Mouse (Mus musculus) hindbrain, postnatal 0 days (tissue): ENCODE data around the gene Csrp2. TPM values are rescaled to one million over a fixed set of nuclear protein-coding genes. Genes with fewer than 3 reads are reported as not detected.
A peak's percentile ranks its signal among the peaks of the same experiment; 100 is the strongest.

ENCODE experiments used
- ATAC-seq: fragments of 200-750 bp; cut with Nextera tagmentation; 2 replicates; pipeline ENCODE4 v1.8.0; 2017; ENCODE audit warnings: mild to moderate bottlenecking, moderate TSS enrichment, moderate library complexity
- DNase-seq: peaks from one replicate; pipeline ENCODE4 v3.0.0-alpha.2; 2015; ENCODE audit warnings: low spot score
- H3K27ac ChIP-seq: fragments of 300-500 bp; sonication (generic); 2 replicates; pipeline ENCODE4 v1.5.1; 2014; ENCODE audit warnings: mild to moderate bottlenecking
- H3K27me3 ChIP-seq: fragments of 300-500 bp; sonication (generic); 2 replicates; pipeline ENCODE4 v1.6.1; 2014; ENCODE audit warnings: low read length, mixed read lengths; ENCODE audit not compliant: insufficient read depth
- H3K36me3 ChIP-seq: fragments of 300-500 bp; sonication (generic); 2 replicates; pipeline ENCODE4 v1.6.1; 2014; ENCODE audit warnings: low read length, mixed read lengths; ENCODE audit not compliant: insufficient read depth
- H3K4me1 ChIP-seq: fragments of 300-500 bp; sonication (generic); 2 replicates; pipeline ENCODE4 v1.6.1; 2014; ENCODE audit warnings: antibody characterized with exemption, low read length, mixed read lengths; ENCODE audit not compliant: insufficient read depth
- H3K4me2 ChIP-seq: fragments of 300-500 bp; sonication (generic); 2 replicates; pipeline ENCODE4 v1.6.1; 2014; ENCODE audit warnings: low read depth, mild to moderate bottlenecking, low read length, moderate library complexity, mixed read lengths
- H3K4me3 ChIP-seq: fragments of 300-500 bp; sonication (generic); 2 replicates; pipeline ENCODE4 v1.5.1; 2014; ENCODE audit warnings: low read length
- H3K9ac ChIP-seq: fragments of 300-500 bp; sonication (generic); replicated peaks from 2 replicates; pipeline ENCODE4 v1.6.1; 2014; ENCODE audit warnings: mild to moderate bottlenecking, low read length, moderate library complexity, mixed read lengths
- H3K9me3 ChIP-seq: fragments of 300-500 bp; sonication (generic); 2 replicates; pipeline ENCODE4 v1.6.1; 2016; ENCODE audit warnings: low read length, mixed read lengths
- CTCF ChIP-seq: IDR thresholded peaks from 2 replicates; pipeline ENCODE4 v1.5.1; 2016; ENCODE audit warnings: antibody characterized with exemption, control low read depth, low read depth
- WGBS: fragments of 180-500 bp; shearing (Covaris S2); extraction: QIAGEN DNeasy Blood & Tissue Kit; methylation state at CpG from one replicate; pipeline ENCODE4 v1.1.7; 2014; 5-methylcytosine and 5-hydroxymethylcytosine counted together
- polyA plus RNA-seq: library from polyadenylated mRNA; unstranded; fragments of >200 nt; fragmentation: Nextera tagmentation; extraction: Ambion mirVana; gene quantifications from 2 replicates; pipeline ENCODE4 v1.2.1, GENCODE M21; 2015
- total RNA-seq: library from RNA; depleted of rRNA; stranded (reverse); fragments of >200 nt; gene quantifications from 2 replicates; pipeline ENCODE4 v1.2.3, GENCODE M21; 2014

The Csrp2 gene
- total and polyA plus RNA-seq, 2 experiments from 2014 or later: 76.3 to 99.6 TPM

GRCm38 (mm10) chr10:110918414-110919391, 886 bp upstream of the Csrp2 start:
- ATAC-seq: 0 out of 2 replicates have a peak, but pooled peaks have one; percentile 31

GRCm38 (mm10) chr10:110920368-110920950, 870 bp downstream of the Csrp2 start:
- peak overlapping the region; percentile 74 for H3K4me3 ChIP-seq
- no peak for DNase-seq
- peak overlapping the region; percentile 87 for H3K4me2 ChIP-seq
- no peaks in the 10 kb centered on the region for H3K9me3 ChIP-seq
- peak overlapping the region; percentile 84 for H3K9ac ChIP-seq
- ATAC-seq: peak; percentile 31; the same call in 1 of the 2 replicates
- peak overlapping the region; percentile 86 for H3K27ac ChIP-seq
- H3K4me1 ChIP-seq: no peaks in the 10 kb centered on the region
- H3K27me3 ChIP-seq: no peaks in the 10 kb centered on the region
- H3K36me3 ChIP-seq: no peaks in the 10 kb centered on the region
- under 1% methylated on average over 15 of the region's 15 CpGs for WGBS
- TF ChIP-seq CTCF: no peak

More at GRCm38 (mm10) chr10:110918414-110919391, 886 bp upstream of the Csrp2 start:
- peak overlapping the region; percentile 74 for H3K4me3 ChIP-seq
- no peaks in the 10 kb centered on the region for H3K9me3 ChIP-seq
- peak; percentile 42 for DNase-seq
- H3K27ac ChIP-seq: peak overlapping the region; percentile 86; the same call in 1 of the 2 replicates
- no peaks in the 10 kb centered on the region for H3K27me3 ChIP-seq
- no peaks in the 10 kb centered on the region for H3K4me1 ChIP-seq
- WGBS: 19% methylated on average over 26 of the region's 26 CpGs
- peak overlapping the region; percentile 87 for H3K4me2 ChIP-seq
- TF ChIP-seq CTCF: no peak
- no peaks in the 10 kb centered on the region for H3K36me3 ChIP-seq
- H3K9ac ChIP-seq: peak overlapping the region; percentile 84

- WGBS: 79% methylated on average over 3 of the region's 3 CpGs
- DNase-seq (no peak), ATAC-seq (no peak)
- Histone ChIP-seq H3K9ac (no peak overlapping the region), H3K4me2 (peak overlapping the region; percentile 87), H3K36me3 (no peaks in the 10 kb centered on the region), H3K9me3 (no peaks in the 10 kb centered on the region), H3K27me3 (no peaks in the 10 kb centered on the region), H3K4me3 (no peak overlapping the region), H3K4me1 (peaks cover 1% of the 10 kb centered on the region), H3K27ac (no peak overlapping the region)
- TF ChIP-seq CTCF: no peak
Measured at GRCm38 (mm10) chr10:110921890-110922289, 2.3 kb downstream of the Csrp2 start.

- Histone ChIP-seq H3K4me1 (peaks cover 4% of the 10 kb centered on the region), H3K9ac (no peak overlapping the region), H3K4me2 (0 out of 2 replicates have a peak overlapping the region, but pooled peaks have one; percentile 16), H3K36me3 (no peaks in the 10 kb centered on the region), H3K9me3 (no peaks in the 10 kb centered on the region), H3K4me3 (no peak overlapping the region), H3K27me3 (no peaks in the 10 kb centered on the region), H3K27ac (no peak overlapping the region)
- 69% methylated on average over 9 of the region's 9 CpGs for WGBS
- no peak for ATAC-seq
- no peak for TF ChIP-seq CTCF
- DNase-seq: no peak
Measured at GRCm38 (mm10) chr10:110922612-110923011, 3.0 kb downstream of the Csrp2 start.

- DNase-seq: peak; percentile 69
- no peak overlapping the region for H3K27ac ChIP-seq
- ATAC-seq: peak; percentile 65
- no peaks in the 10 kb centered on the region for H3K27me3 ChIP-seq
- peaks cover 24% of the 10 kb centered on the region for H3K4me1 ChIP-seq
- no peak overlapping the region for H3K4me3 ChIP-seq
- no peak overlapping the region for H3K4me2 ChIP-seq
- 59% methylated on average over 11 of the region's 11 CpGs for WGBS
- H3K9ac ChIP-seq: no peak overlapping the region
- no peaks in the 10 kb centered on the region for H3K9me3 ChIP-seq
- H3K36me3 ChIP-seq: no peaks in the 10 kb centered on the region
- no peak for TF ChIP-seq CTCF
Measured at GRCm38 (mm10) chr10:110927491-110927890, 7.9 kb downstream of the Csrp2 start.

- H3K4me2 ChIP-seq: no peak overlapping the region
- no peaks in the 10 kb centered on the region for H3K27me3 ChIP-seq
- 36% methylated on average over 4 of the region's 4 CpGs for WGBS
- no peak for ATAC-seq
- 0 out of 2 replicates have a peak overlapping the region, but pooled peaks have one; percentile 8 for H3K27ac ChIP-seq
- no peak for DNase-seq
- no peaks in the 10 kb centered on the region for H3K9me3 ChIP-seq
- no peaks in the 10 kb centered on the region for H3K36me3 ChIP-seq
- TF ChIP-seq CTCF: no peak
- no peak overlapping the region for H3K9ac ChIP-seq
- no peak overlapping the region for H3K4me3 ChIP-seq
- peaks cover 24% of the 10 kb centered on the region for H3K4me1 ChIP-seq
Measured at GRCm38 (mm10) chr10:110929756-110930155, 10.2 kb downstream of the Csrp2 start.
